Comparison of ENCODE assay signal across 16 mouse cellular contexts in the genomic region with DNA sequence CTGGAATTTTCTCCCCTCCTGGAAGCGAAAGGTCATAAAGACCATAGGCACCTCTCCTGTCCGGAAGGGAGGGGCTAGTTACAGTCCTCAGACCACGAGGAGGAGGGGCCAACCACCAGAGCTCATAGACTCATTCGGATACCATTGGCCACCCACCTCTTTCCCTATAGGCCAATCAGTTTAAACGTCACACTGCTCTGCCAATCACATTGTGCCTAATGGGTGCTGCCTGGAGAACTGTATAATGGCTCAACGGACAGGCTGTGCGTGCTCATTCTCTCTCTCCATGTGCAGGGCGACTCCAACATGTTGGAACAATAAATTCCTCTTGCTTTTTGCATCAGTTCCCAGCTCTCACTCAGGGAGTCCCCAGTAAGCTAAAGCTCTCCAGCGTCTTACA. TPM values are rescaled to one million over a fixed set of nuclear protein-coding genes. Genes with fewer than 3 reads are reported as not detected.
DNase-seq lines count a peak whose midpoint lies in the region; ATAC-seq and TF ChIP-seq lines count a peak whose summit lies in the region.
"Had no signal": no experiment of that assay in that cellular context is flagged by ENCODE, and none has a peak within 500 bp of the region (broad histone marks: within the 10 kb centered on the region; RNA-seq: fewer than 3 reads in every experiment).

No protein-coding gene starts in this region.

- H3K27me3 ChIP-seq in kidney, embryonic 14.5 days (ENCODE audit: control insufficient read depth, insufficient read depth, low read length): peaks cover 6% of the 10 kb centered on the region; the same call in 1 of the 2 replicates
- H3K27me3 ChIP-seq in midbrain, embryonic 14.5 days (ENCODE audit: control insufficient read depth, insufficient read depth, low read length): no peaks in the 10 kb centered on the region
- H3K27me3 ChIP-seq: liver, embryonic 15.5 days; stomach, embryonic 15.5 days had no signal

- H3K27ac ChIP-seq in kidney, embryonic 14.5 days (ENCODE audit: low read depth, low read length): no peak overlapping the region
- H3K27ac ChIP-seq in ES-E14 (ENCODE audit: insufficient read depth, low read depth, low read length, poor library complexity, severe bottlenecking): peak overlapping the region; percentile 96
- H3K27ac ChIP-seq in midbrain, embryonic 14.5 days (replicated peaks; ENCODE audit: low read depth, low read length): no peak overlapping the region
- H3K27ac ChIP-seq: stomach, embryonic 15.5 days had no signal

- WGBS in kidney, embryonic 14.5 days: 50% methylated on average over 9 of the region's 9 CpGs
- WGBS in midbrain, embryonic 14.5 days: 62% methylated on average over 9 of the region's 9 CpGs

- H3K36me3 ChIP-seq in kidney, embryonic 14.5 days (ENCODE audit: control insufficient read depth, insufficient read depth, low read length): no peaks in the 10 kb centered on the region
- H3K36me3 ChIP-seq in ES-E14 (ENCODE audit: control insufficient read depth, insufficient read depth, low read length, poor library complexity, severe bottlenecking): no peaks in the 10 kb centered on the region
- H3K36me3 ChIP-seq in midbrain, embryonic 14.5 days (ENCODE audit: control insufficient read depth, insufficient read depth, low read length): no peaks in the 10 kb centered on the region
- H3K36me3 ChIP-seq: liver, embryonic 15.5 days; stomach, embryonic 15.5 days had no signal

- no peaks in the 10 kb centered on the region for H3K9me3 ChIP-seq in kidney, embryonic 14.5 days (ENCODE audit: control insufficient read depth, low read length)
- H3K9me3 ChIP-seq in ES-E14 (ENCODE audit: control insufficient read depth, insufficient read depth, low read depth, low read length): no peaks in the 10 kb centered on the region
- no peaks in the 10 kb centered on the region for H3K9me3 ChIP-seq in midbrain, embryonic 14.5 days (ENCODE audit: control insufficient read depth, low read length)
- H3K9me3 ChIP-seq: liver, embryonic 15.5 days; stomach, embryonic 15.5 days had no signal

- no peaks in the 10 kb centered on the region for H3K4me1 ChIP-seq in kidney, embryonic 14.5 days (ENCODE audit: control insufficient read depth, insufficient read depth, low read length)
- H3K4me1 ChIP-seq in ES-E14 (ENCODE audit: control insufficient read depth in 2 of 2, insufficient read depth in 2 of 2, low read length in 2 of 2, poor library complexity in 1 of 2): peaks cover 8 to 19% of the 10 kb centered on the region in 2 experiments
- no peaks in the 10 kb centered on the region for H3K4me1 ChIP-seq in midbrain, embryonic 14.5 days (ENCODE audit: control insufficient read depth, insufficient read depth, low read length)
- H3K4me1 ChIP-seq: stomach, embryonic 15.5 days had no signal

- no peak for DNase-seq in kidney, adult 9 months
- DNase-seq in ES-E14 (ENCODE audit: low read depth, low spot score): peak; percentile 82
- peak; percentile 30 for DNase-seq in embryo, embryonic 11 days
- peak; percentile 35 for DNase-seq in midbrain, embryonic 14.5 days
- no peak for DNase-seq in spleen, postnatal 10 days (ENCODE audit: low spot score in 2 of 2)
- DNase-seq in spleen, adult 18-20 months: no peak
- DNase-seq in frontal cortex, adult 2 months (ENCODE audit: extremely low spot score in 1 of 2, low spot score in 1 of 2): no peak
- DNase-seq: cerebellum, postnatal 25 days; gastrocnemius, postnatal 14 days had no signal

- H3K4me3 ChIP-seq in kidney, embryonic 14.5 days (ENCODE audit: low read length): no peak overlapping the region
- H3K4me3 ChIP-seq in ES-E14 (ENCODE audit: insufficient read depth in 1 of 2, low read depth in 1 of 2, low read length in 2 of 2, poor library complexity in 1 of 2, severe bottlenecking in 1 of 2): peak overlapping the region; percentile 40 to 53; a peak in 3 of 4 replicates
- no peak overlapping the region for H3K4me3 ChIP-seq in midbrain, embryonic 14.5 days (replicated peaks; ENCODE audit: low read depth, low read length)
- H3K4me3 ChIP-seq: erythroblast, embryonic 14.5 days; liver, embryonic 15.5 days; stomach, embryonic 15.5 days had no signal

- no peak overlapping the region for H3K9ac ChIP-seq in kidney, embryonic 14.5 days (ENCODE audit: low read depth, low read length)
- peak overlapping the region; percentile 69; the same call in 1 of the 2 replicates for H3K9ac ChIP-seq in ES-E14 (ENCODE audit: insufficient read depth, low read depth, low read length, poor library complexity, severe bottlenecking)
- H3K9ac ChIP-seq in midbrain, embryonic 14.5 days (replicated peaks; ENCODE audit: low read length): no peak overlapping the region
- H3K9ac ChIP-seq: liver, embryonic 15.5 days; stomach, embryonic 15.5 days had no signal

- in situ Hi-C loops in ES-E14 (cut with MboI; ENCODE audit: low sequenced_read_pairs in 2 of 2, unreplicated experiment in 2 of 2): no loop called here

- H3K4me2 ChIP-seq in kidney, embryonic 14.5 days (replicated peaks; ENCODE audit: low read depth, low read length): no peak overlapping the region
- H3K4me2 ChIP-seq in midbrain, embryonic 14.5 days (ENCODE audit: low read length): no peak overlapping the region
- H3K4me2 ChIP-seq: stomach, embryonic 15.5 days had no signal

- ATAC-seq in kidney, embryonic 14.5 days (ENCODE audit: low FRiP score, low TSS enrichment): peak; percentile 47; the same call in 1 of the 2 replicates
- ATAC-seq in midbrain, embryonic 14.5 days (ENCODE audit: low FRiP score, low TSS enrichment): peak; percentile 59; the same call in 1 of the 2 replicates
- ATAC-seq: CD4-positive, CD25-positive, alpha-beta regulatory T cell, adult 4 months; intestine, embryonic 16.5 days had no signal

TF ChIP-seq in ES-E14, 5 proteins besides CTCF, POLR2A, EP300 and RAD21:
- TF ChIP-seq MAFK (IDR thresholded peaks at IDR 0.05; ENCODE audit: insufficient read depth, low read depth, low read length) (no peak), HCFC1 (IDR thresholded peaks at IDR 0.05; ENCODE audit: borderline replicate concordance, insufficient read depth, low read length) (no peak), ZNF384 (IDR thresholded peaks at IDR 0.05; ENCODE audit: low read depth, low read length) (no peak), CHD2 (IDR thresholded peaks at IDR 0.05; ENCODE audit: low read depth, low read length) (peak; percentile 69), ZC3H11A (IDR thresholded peaks at IDR 0.05; ENCODE audit: borderline replicate concordance, low read depth, low read length) (no peak)
TF ChIP-seq in ES-E14: peak in this region for 1.

RNA-seq across cellular contexts. Expression of gene Cmas, which starts 5.1 kb away (rescaled TPM):
- 81.1 and 85.6 TPM in 2 replicates for polyA plus RNA-seq in kidney, embryonic 14.5 days (2014; fragmentation: Nextera tagmentation; extraction: Ambion mirVana)
- 50.3 and 61.0 TPM in 2 replicates for total RNA-seq in ES-E14 (2012; rRNA removed)
- polyA plus RNA-seq in midbrain, embryonic 14.5 days (2014; fragmentation: Nextera tagmentation; extraction: Ambion mirVana): 228 and 230 TPM in 2 replicates
- 85.3 and 88.2 TPM in 2 replicates for polyA plus RNA-seq in frontal cortex, adult 2 months (2012; rRNA removed)

RNA-seq across cellular contexts. Expression of gene Abcc9, which starts 49.2 kb away (rescaled TPM):
- polyA plus RNA-seq in kidney, embryonic 14.5 days (2014; fragmentation: Nextera tagmentation; extraction: Ambion mirVana): 6.4 and 7.3 TPM in 2 replicates
- total RNA-seq in ES-E14 (2012; rRNA removed): 0.05 and 0.13 TPM in 2 replicates
- 3.8 and 4.4 TPM in 2 replicates for polyA plus RNA-seq in midbrain, embryonic 14.5 days (2014; fragmentation: Nextera tagmentation; extraction: Ambion mirVana)
- 2.5 and 3.4 TPM in 2 replicates for polyA plus RNA-seq in frontal cortex, adult 2 months (2012; rRNA removed)
- polyA plus RNA-seq: CD4-positive, CD25-positive, alpha-beta regulatory T cell, adult 4 months; erythroblast, embryonic 14.5 days; macrophage had no signal

RNA-seq across cellular contexts. Expression of gene Sult6b2, which starts 52.9 kb away (rescaled TPM):
- polyA plus RNA-seq in kidney, embryonic 14.5 days (2014; fragmentation: Nextera tagmentation; extraction: Ambion mirVana): 0.16 TPM in 1 of 2 replicates, not detected in the other
- total RNA-seq in ES-E14 (2012; rRNA removed): 0.16 and 0.31 TPM in 2 replicates
- 0.32 TPM in 1 of 2 replicates, not detected in the other for polyA plus RNA-seq in midbrain, embryonic 14.5 days (2014; fragmentation: Nextera tagmentation; extraction: Ambion mirVana)
- polyA plus RNA-seq in frontal cortex, adult 2 months (2012; rRNA removed): 0.19 and 0.22 TPM in 2 replicates
- total RNA-seq: gastrocnemius, postnatal 14 days had no signal
- polyA plus RNA-seq: CD4-positive, CD25-positive, alpha-beta regulatory T cell, adult 4 months; erythroblast, embryonic 14.5 days; macrophage had no signal

Comparison
In these comparisons a context has a peak if more than half of its experiments do, and no peak if none do; other contexts are left out.
1. H3K4me3 ChIP-seq: peak in ES-E14 (2 of 2); none in kidney, embryonic 14.5 days (single experiment) and midbrain, embryonic 14.5 days (single experiment).
2. DNase-seq: peak in ES-E14 (single experiment), embryo, embryonic 11 days (single experiment) and midbrain, embryonic 14.5 days (single experiment); none in kidney, adult 9 months (single experiment), spleen, postnatal 10 days (0 of 2), spleen, adult 18-20 months (0 of 2) and frontal cortex, adult 2 months (0 of 2).